Mouse (Mus musculus) liver, postnatal 0 days (tissue): Measurements from ENCODE around the gene Actr6.

Experiments used
- CTCF ChIP-seq: sonication (generic); IDR thresholded peaks from 2 replicates; pipeline ENCODE4 v1.5.1; 2016; ENCODE audit warnings: antibody characterized with exemption, low read depth
- EP300 ChIP-seq: IDR thresholded peaks from 2 replicates; pipeline ENCODE4 v1.6.1; 2016; ENCODE audit warnings: antibody characterized with exemption, low read depth, mild to moderate bottlenecking

DNA sequence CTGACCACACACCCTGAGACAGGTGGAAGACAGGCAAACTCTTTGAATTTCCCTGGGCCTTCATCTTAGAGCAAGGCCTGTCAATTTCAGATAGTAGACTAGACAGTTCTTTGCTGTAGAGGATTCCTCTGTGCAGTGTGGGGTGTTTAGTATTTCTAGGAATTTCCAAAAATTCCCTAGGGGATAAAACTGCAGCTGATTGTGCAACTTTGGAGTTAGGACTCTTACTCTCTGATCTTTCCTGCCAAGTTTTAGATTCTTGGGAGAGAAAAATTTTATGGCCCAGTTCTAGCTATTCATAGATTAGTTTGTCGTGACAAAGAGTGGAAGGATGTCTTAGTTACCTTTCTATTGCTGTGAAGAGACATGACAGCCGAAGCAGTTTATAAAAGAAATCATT, 16.5 kb upstream of the Actr6 start:
- no peak for TF ChIP-seq CTCF
- no peak for TF ChIP-seq EP300
